Mouse (Mus musculus) embryonic facial prominence, embryonic 14.5 days (tissue): ENCODE data around the gene Bicdl2. TPM values are rescaled to one million over a fixed set of nuclear protein-coding genes. Genes with fewer than 3 reads are reported as not detected.

Source experiments
- ATAC-seq: fragments of 200-750 bp; cut with Nextera tagmentation; 2 replicates; pipeline ENCODE4 v1.8.0; 2017; ENCODE audit warnings: low read depth, moderate number of reproducible peaks, moderate TSS enrichment
- DNase-seq: peaks from one replicate; pipeline ENCODE4 v3.0.0-alpha.2; 2015; ENCODE audit warnings: low spot score
- H3K27ac ChIP-seq: fragments of 300-500 bp; sonication (generic); replicated peaks from 2 replicates; pipeline ENCODE4 v1.5.1; 2014; ENCODE audit warnings: low read depth, mild to moderate bottlenecking, low read length, moderate library complexity
- H3K27me3 ChIP-seq: fragments of 300-500 bp; sonication (generic); replicated peaks from 2 replicates; pipeline ENCODE4 v1.6.1; 2014; ENCODE audit warnings: low read length; ENCODE audit not compliant: control insufficient read depth, insufficient read depth
- H3K36me3 ChIP-seq: fragments of 300-500 bp; sonication (generic); 2 replicates; pipeline ENCODE4 v1.6.1; 2014; ENCODE audit warnings: low read length, mixed read lengths; ENCODE audit not compliant: control insufficient read depth, insufficient read depth
- H3K4me1 ChIP-seq: fragments of 300-500 bp; sonication (generic); 2 replicates; pipeline ENCODE4 v1.6.1; 2014; ENCODE audit warnings: antibody characterized with exemption, low read length; ENCODE audit not compliant: control insufficient read depth, insufficient read depth
- H3K4me2 ChIP-seq: fragments of 300-500 bp; sonication (generic); 2 replicates; pipeline ENCODE4 v1.6.1; 2014; ENCODE audit warnings: low read depth, mild to moderate bottlenecking, low read length, moderate library complexity, mixed read lengths
- H3K4me3 ChIP-seq: fragments of 300-500 bp; sonication (generic); 2 replicates; pipeline ENCODE4 v1.5.1; 2014; ENCODE audit warnings: low read depth, mild to moderate bottlenecking, low read length
- H3K9ac ChIP-seq: fragments of 300-500 bp; sonication (generic); 2 replicates; pipeline ENCODE4 v1.6.1; 2014; ENCODE audit warnings: low read depth, mild to moderate bottlenecking, low read length, moderate library complexity, mixed read lengths
- H3K9me3 ChIP-seq: fragments of 300-500 bp; sonication (generic); 2 replicates; pipeline ENCODE4 v1.6.1; 2016; ENCODE audit warnings: low read length; ENCODE audit not compliant: control insufficient read depth
- WGBS: fragments of 180-500 bp; shearing (Covaris S2); extraction: QIAGEN DNeasy Blood & Tissue Kit; methylation state at CpG from one replicate; pipeline ENCODE4 v1.1.7; 2014; 5-methylcytosine and 5-hydroxymethylcytosine counted together
- polyA plus RNA-seq: library from polyadenylated mRNA; unstranded; fragments of >200 nt; fragmentation: Nextera tagmentation; extraction: Ambion mirVana; gene quantifications from 2 replicates; pipeline ENCODE4 v1.2.1, GENCODE M21; 2014

The Bicdl2 gene
- polyA plus RNA-seq, result 3.1 and 3.9 TPM in 2 replicates

DNA sequence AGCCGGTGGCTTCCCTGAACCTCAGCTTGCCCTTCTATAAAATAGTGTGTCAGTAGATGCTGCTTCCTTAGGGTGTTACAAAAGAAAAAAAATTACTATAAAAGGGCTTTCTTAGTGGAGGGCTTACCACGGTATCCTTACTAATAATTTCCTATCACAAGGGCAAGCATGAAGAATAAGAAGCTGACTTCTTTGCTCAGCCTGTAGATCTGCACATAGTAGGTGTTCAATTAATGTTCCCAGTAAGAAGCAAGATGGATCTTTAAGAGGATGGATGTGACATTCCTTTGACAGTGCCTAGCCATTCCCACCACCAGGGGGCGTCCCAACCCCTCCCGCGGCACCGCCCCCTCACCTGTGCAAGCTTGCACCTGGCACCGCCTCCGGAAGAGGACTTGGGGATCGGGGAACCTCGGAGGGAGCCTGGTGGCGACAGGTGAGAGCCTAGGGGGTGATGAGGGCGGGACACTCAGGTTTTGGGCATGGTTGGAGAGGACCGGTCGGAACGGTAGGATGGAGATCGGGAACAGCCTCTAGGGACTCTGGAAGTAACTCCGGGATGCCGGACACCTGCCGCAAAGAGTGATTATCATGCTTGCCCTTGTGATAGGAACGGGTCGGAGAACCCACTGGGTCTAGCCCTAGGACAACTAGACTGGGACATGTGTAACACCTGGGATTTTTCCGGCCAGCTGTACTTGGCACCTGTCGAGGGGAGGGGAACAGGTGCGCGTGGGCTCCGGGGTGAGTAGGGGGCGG lies at the start of gene Bicdl2:
TSS of gene Bicdl2 (plus strand) at position 390 of the 759 bp plus-strand sequence.
- Histone ChIP-seq H3K4me2 (peak within 1 kb of the TSS; percentile 36), H3K36me3 (no peaks in the 10 kb centered on the region), H3K27ac (no peak within 1 kb of the TSS), H3K9me3 (no peaks in the 10 kb centered on the region), H3K4me1 (peaks cover 11% of the 10 kb centered on the region; the same call in 1 of the 2 replicates), H3K27me3 (peaks cover 40% of the 10 kb centered on the region), H3K4me3 (peak within 1 kb of the TSS; percentile 23), H3K9ac (no peak within 1 kb of the TSS; the same call in 1 of the 2 replicates)
- ATAC-seq, result peak; percentile 42; the same call in 1 of the 2 replicates
- WGBS, result 4% methylated on average over 25 of the region's 27 CpGs
- peak; percentile 65 for DNase-seq

DNA sequence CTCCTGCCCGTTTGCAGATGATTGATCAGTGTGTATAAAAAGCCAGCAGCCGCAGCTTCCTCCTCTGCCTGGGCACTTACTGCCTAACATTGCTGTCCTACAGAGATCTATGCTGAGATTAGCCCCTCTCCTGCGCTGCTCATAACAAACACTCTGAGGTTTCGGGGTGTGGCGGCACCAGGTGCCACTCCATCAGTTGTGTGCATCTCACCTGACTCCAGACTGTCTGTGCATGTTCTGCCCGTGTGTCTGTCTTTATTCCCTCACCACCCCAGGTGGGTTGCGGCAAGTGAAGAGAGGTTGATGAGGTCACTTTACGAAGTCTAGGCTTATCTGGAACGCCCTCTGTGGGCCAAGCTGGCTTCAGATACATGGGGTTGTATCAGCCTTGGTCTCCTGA lies 43.2 kb upstream of the Bicdl2 start:
- ATAC-seq (no peak), DNase-seq (no peak)
- H3K36me3 ChIP-seq, result no peaks in the 10 kb centered on the region
- H3K9me3 ChIP-seq, result no peaks in the 10 kb centered on the region
- no peak overlapping the region for H3K27ac ChIP-seq
- no peak overlapping the region for H3K4me2 ChIP-seq
- no peaks in the 10 kb centered on the region for H3K4me1 ChIP-seq
- H3K9ac ChIP-seq, result no peak overlapping the region
- 59% methylated on average over 9 of the region's 9 CpGs for WGBS
- H3K27me3 ChIP-seq, result no peaks in the 10 kb centered on the region; the same call in 1 of the 2 replicates
- no peak overlapping the region for H3K4me3 ChIP-seq

DNA sequence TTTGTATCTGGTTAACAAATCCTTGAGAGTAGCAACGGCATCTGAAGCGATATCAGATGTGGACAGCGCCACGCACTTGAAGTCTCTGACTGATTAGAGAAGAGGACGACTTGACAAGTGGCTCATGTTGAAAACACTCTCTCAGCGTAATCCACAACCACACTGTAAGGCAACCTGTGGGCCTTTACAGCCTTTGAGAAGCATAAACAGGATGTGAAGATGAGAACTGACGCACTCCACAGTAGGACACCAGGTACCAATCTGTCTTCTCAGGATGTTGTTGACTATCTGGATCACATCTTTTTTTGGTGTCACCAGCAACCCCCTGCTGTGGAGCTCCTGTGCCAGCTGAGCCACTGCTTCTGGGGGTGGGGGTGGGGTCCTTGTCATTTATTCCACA lies 40.0 kb upstream of the Bicdl2 start:
- DNase-seq (no peak), ATAC-seq (no peak)
- H3K4me1 ChIP-seq, result no peaks in the 10 kb centered on the region
- no peaks in the 10 kb centered on the region for H3K9me3 ChIP-seq
- H3K27ac ChIP-seq, result no peak overlapping the region
- no peak overlapping the region for H3K4me2 ChIP-seq
- H3K9ac ChIP-seq, result no peak overlapping the region
- no peaks in the 10 kb centered on the region for H3K36me3 ChIP-seq
- no peak overlapping the region for H3K4me3 ChIP-seq
- 74% methylated on average over 7 of the region's 7 CpGs for WGBS
- no peaks in the 10 kb centered on the region; the same call in none of the 2 replicates for H3K27me3 ChIP-seq

DNA sequence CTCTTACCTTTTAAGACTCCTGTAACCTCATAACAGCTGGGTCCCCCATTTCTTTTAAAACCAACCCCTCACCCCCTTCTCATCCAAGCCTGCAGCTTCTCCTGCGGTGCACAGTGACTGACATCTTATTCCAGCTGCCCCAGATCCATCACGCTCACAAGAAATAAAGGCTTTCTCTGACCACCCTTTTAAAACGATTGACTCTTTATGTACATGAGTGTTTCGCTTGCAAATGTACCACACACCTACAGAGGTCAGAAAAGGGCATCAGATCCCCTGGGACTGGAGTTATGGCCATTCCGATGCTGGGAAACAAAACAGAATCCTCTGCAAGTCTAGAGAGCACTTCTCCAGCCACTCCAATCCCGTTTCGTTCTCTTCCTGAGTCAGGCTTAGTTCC lies 32.5 kb upstream of the Bicdl2 start:
- Histone ChIP-seq H3K4me2 (no peak overlapping the region), H3K27me3 (no peaks in the 10 kb centered on the region; the same call in 1 of the 2 replicates), H3K9me3 (no peaks in the 10 kb centered on the region), H3K4me3 (no peak overlapping the region), H3K36me3 (no peaks in the 10 kb centered on the region), H3K27ac (no peak overlapping the region), H3K9ac (no peak overlapping the region), H3K4me1 (no peaks in the 10 kb centered on the region)
- DNase-seq (no peak), ATAC-seq (no peak)
- 35% methylated on average over 7 of the region's 7 CpGs for WGBS

DNA sequence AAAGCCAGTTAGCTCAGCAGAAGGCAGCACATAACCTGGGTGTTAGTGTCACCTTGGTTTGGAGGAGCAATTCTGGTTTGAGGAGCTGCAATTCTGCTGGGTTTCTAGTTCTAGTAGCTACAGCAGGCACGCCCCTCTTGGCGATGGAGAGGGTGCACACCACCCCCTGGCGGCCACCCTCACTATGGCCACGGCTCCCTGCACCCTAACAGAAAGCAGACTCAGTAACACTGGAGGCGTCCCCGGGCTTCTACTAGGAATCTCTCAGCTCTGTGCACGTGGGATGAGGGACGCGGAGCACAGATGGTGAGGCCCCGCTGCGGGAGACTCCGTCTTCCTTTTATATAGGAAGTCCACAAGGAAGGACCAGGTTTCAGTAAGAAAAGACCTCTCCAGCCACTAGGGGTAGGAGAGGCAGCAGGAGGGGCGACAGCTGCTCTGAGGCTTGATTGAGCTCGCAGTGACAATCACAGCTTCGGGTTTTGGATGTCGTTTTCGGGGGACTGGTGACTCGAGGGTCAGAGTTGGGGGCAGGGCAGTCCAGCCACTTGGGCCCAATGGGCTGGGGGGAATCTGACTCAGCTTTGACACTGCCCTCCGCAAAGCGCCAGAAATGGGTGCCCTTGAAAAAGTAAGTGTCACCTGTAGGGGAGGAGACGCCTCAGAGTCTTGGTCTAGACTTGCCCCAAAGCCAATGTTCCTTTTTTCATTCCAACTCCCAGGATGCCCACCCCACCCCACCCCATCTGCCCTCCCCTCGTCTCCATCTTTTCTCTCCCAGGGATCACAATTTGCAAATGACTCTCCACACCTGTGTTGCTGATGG lies 29.9 kb upstream of the Bicdl2 start:
- Histone ChIP-seq H3K9me3 (no peaks in the 10 kb centered on the region), H3K36me3 (no peaks in the 10 kb centered on the region), H3K4me3 (peak overlapping the region; percentile 17; the same call in 1 of the 2 replicates), H3K4me2 (peak overlapping the region; percentile 54), H3K4me1 (no peaks in the 10 kb centered on the region), H3K9ac (peak overlapping the region; percentile 34), H3K27ac (no peak overlapping the region), H3K27me3 (no peaks in the 10 kb centered on the region)
- DNase-seq, result peak; percentile 74
- ATAC-seq, result peak; percentile 92
- 14% methylated on average over 22 of the region's 22 CpGs for WGBS

DNA sequence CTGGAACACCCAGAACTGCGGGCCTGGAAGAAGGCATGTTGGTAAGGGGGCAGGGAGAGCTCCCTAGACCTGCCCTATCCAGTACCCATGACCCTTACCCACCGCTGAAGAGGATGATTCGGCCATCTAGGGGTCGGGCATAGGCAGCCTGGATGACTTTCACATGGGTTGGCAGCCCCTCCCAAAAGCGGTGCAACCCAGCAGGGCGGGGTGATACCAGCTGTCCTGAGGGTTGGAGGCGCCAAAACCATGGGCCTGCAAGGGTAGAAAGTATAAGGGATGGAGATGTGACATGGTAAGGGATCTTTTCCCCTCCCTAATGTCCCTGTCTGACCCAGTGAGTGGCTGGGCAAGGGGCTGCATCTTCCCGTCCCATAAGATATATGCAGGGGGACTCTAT lies 29.1 kb upstream of the Bicdl2 start:
- no peaks in the 10 kb centered on the region for H3K36me3 ChIP-seq
- no peaks in the 10 kb centered on the region for H3K27me3 ChIP-seq
- H3K4me3 ChIP-seq, result no peak overlapping the region
- WGBS, result 82% methylated on average over 8 of the region's 8 CpGs
- H3K9me3 ChIP-seq, result no peaks in the 10 kb centered on the region
- no peaks in the 10 kb centered on the region for H3K4me1 ChIP-seq
- no peak overlapping the region for H3K9ac ChIP-seq
- DNase-seq (no peak), ATAC-seq (no peak)
- H3K27ac ChIP-seq, result no peak overlapping the region
- no peak overlapping the region for H3K4me2 ChIP-seq

DNA sequence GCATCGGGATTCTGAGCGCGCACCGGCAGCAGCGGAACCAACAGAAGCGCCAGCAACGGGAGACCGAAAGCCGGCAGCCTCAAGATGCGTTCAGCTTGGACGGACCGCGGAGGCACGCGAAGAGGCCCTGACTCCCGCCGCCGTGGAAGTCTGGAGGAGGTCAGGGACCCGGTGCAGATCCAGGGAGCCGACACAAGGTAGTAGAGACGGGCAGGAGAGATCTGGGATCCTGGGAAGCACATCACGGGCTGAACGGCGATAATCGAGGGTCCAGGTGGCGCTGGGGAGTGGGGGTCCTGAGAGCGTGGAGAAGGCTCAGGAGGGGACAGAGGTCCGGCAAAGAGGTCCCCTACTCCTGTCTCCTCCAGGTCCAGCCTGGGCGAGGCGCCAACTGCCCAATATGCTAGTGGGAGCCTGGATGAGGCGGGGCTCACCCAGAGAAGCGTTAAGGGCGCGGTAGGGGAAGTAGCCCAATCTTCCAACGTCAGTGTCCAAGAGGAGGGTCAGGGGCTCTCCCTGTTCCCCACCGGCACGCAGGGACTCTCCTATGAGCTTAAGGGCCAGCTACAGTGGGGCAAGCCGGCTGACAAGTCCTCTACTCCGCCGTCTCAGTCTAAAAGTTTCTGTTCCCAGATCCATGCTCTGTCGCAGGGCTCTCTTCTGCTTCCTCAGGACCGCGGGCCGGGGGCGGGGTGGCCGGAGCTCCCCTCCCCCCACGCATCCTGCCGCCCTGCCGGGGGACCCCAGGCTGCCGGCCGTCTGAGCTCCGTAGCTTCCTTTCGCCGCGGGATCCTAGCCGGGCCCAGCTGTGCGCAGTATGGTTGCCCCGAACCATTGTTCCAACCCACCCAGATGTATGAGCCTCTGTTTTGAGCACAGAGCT lies 15.5 kb upstream of the Bicdl2 start, which contains the start of gene Mmp25:
TSS of gene Mmp25 (minus strand) at position 665 of the 883 bp plus-strand sequence.
- peak within 1 kb of the TSS; percentile 46 for H3K4me3 ChIP-seq
- H3K36me3 ChIP-seq, result no peaks in the 10 kb centered on the region
- peak; percentile 33; the same call in 1 of the 2 replicates for ATAC-seq
- no peak within 1 kb of the TSS for H3K27ac ChIP-seq
- peak; percentile 17 for DNase-seq
- under 1% methylated on average over 48 of the region's 58 CpGs for WGBS
- peaks cover 33% of the 10 kb centered on the region for H3K27me3 ChIP-seq
- H3K9ac ChIP-seq, result peak within 1 kb of the TSS; percentile 59
- 0 out of 2 replicates have a peak, but pooled peaks cover 3% of the 10 kb centered on the region for H3K4me1 ChIP-seq
- 0 out of 2 replicates have a peak, but pooled peaks cover 5% of the 10 kb centered on the region for H3K9me3 ChIP-seq
- H3K4me2 ChIP-seq, result peak within 1 kb of the TSS; percentile 83

DNA sequence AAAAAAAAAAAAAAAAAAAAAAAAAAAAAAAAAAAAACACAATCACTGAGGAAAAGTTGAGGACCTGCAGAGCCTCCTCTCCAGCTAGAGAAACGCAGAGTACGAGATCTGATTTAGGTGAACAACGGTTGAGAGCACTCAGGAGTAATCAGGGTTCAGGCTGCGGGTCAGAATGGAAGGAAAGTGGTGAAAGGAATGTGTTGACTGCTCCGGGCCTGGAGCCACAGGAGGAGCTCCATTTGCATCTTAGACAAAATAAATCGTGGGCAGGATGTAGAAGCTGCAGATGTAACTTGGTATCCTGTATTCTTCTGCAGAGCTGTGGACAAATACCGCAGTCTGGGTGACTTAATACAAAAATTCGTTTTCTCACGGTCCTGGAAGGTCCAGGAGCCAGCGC lies 14.4 kb upstream of the Bicdl2 start:
- Histone ChIP-seq H3K27me3 (peaks cover 33% of the 10 kb centered on the region), H3K9ac (no peak overlapping the region), H3K27ac (no peak overlapping the region), H3K4me2 (no peak overlapping the region), H3K9me3 (0 out of 2 replicates have a peak, but pooled peaks cover 5% of the 10 kb centered on the region), H3K4me3 (no peak overlapping the region), H3K4me1 (0 out of 2 replicates have a peak, but pooled peaks cover 3% of the 10 kb centered on the region), H3K36me3 (no peaks in the 10 kb centered on the region)
- WGBS, result 23% methylated on average over 10 of the region's 10 CpGs
- ATAC-seq (no peak), DNase-seq (peak; percentile 4)
